Mouse (Mus musculus): Measurements from ENCODE around the gene Usp17ld.
"Not testable (repeated sequence)": the region's sequence is repeated elsewhere in the genome, so short reads cannot be mapped to it uniquely, and the experiment has no call there.

The Usp17ld gene

GRCm38 (mm10) chr7:103252405-103252804 lies at the start of gene Usp17ld:
Usp17ld (minus strand) TSS chr7:103252505.
- in situ Hi-C loops (cut with MboI, MseI) = loop anchor here (5.0 kb wide), 1 partner anchor 165 kb away; the partner anchor contains the start of gene Usp17lc

- in situ Hi-C loops (cut with MboI, MseI) = no loop called here
Measured at GRCm38 (mm10) chr7:103216696-103217095, 35.6 kb downstream of the Usp17ld start, which contains the start of gene Olfr594. Olfr594 (plus strand) TSS chr7:103216996.

GRCm38 (mm10) chr7:103212050-103212449 lies 40.3 kb downstream of the Usp17ld start:
- in situ Hi-C loops (cut with MboI, MseI) = not testable (repeated sequence)

GRCm38 (mm10) chr7:103211562-103211961 lies 40.7 kb downstream of the Usp17ld start, which contains the start of gene Olfr593:
Olfr593 (plus strand) TSS chr7:103211862.
- in situ Hi-C loops (cut with MboI, MseI) = no loop called here

Data from T-helper 2 cell (primary cell).